12 mouse cellular contexts compared by ENCODE assay signal in the genomic region with DNA sequence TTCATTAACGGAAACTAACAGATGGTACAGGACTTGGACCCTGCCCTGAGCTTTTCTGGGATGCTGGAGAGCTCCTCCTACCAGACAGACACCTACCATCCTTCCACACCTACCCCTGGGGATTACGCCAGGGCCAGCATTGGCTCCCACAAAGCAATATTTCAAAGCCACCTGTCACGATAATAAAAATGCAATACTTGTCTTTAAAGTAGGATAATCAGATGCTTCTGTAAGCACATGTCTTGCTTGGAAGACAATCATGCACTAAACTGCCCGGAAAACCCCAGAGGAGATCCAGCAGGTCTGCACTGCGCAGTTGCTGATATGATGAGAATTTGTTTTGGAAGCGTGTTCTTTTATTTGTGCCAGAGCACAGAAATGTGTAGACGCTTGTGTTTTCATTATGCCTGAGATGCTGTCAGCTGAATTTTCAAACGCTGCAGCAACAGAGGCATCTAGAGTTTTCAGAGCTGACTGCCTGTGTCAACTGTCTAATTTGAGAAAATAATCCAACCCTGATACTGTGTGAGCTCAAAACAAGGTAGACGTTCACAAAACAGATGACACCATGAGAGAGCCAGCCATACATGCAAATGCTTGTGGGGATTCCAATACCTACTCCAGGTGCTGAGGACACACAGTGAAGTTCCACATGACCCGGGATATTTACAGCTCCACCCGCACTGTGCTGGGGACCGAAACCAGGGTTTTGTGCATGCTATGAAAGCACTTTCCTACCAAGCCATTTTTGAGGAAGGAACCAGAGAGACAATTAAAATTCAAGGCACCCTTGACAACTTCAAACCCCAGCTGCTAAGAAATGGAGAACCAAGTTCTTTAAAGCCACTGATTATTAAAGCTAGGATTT. TPM values are rescaled to one million over a fixed set of nuclear protein-coding genes. Genes with fewer than 3 reads are reported as not detected.
DNase-seq lines count a peak whose midpoint lies in the region; ATAC-seq lines count a peak whose summit lies in the region.
"Had no signal": no experiment of that assay in that cellular context is flagged by ENCODE, and none has a peak within 500 bp of the region (broad histone marks: within the 10 kb centered on the region; RNA-seq: fewer than 3 reads in every experiment).

No protein-coding gene starts in this region.

- H3K27me3 ChIP-seq in kidney, embryonic 15.5 days: no peaks in the 10 kb centered on the region
- H3K27me3 ChIP-seq: liver, embryonic 15.5 days had no signal

- H3K9me3 ChIP-seq in kidney, embryonic 15.5 days (replicated peaks): no peaks in the 10 kb centered on the region
- H3K9me3 ChIP-seq: liver, embryonic 15.5 days had no signal

- no peak overlapping the region for H3K27ac ChIP-seq in kidney, embryonic 15.5 days
- H3K27ac ChIP-seq: liver, embryonic 15.5 days had no signal

- WGBS in kidney, embryonic 15.5 days: 83% methylated on average over 12 of the region's 12 CpGs

- ATAC-seq in frontal cortex, adult (ENCODE audit: low TSS enrichment): peak; percentile 56
- peak; percentile 54; the same call in 1 of the 2 replicates for ATAC-seq in common myeloid progenitor, adult 5-6 weeks (replicated peaks; ENCODE audit: low read depth, poor library complexity, severe bottlenecking)
- no peak for ATAC-seq in kidney, embryonic 15.5 days (replicated peaks; ENCODE audit: low FRiP score)
- ATAC-seq in CD4-positive, CD25-positive, alpha-beta regulatory T cell, adult 4 months: no peak

- H3K4me3 ChIP-seq in kidney, embryonic 15.5 days (replicated peaks): no peak overlapping the region
- H3K4me3 ChIP-seq: liver, embryonic 15.5 days; myocyte had no signal

- no peak overlapping the region for H3K9ac ChIP-seq in kidney, embryonic 15.5 days
- H3K9ac ChIP-seq: liver, embryonic 15.5 days had no signal

- H3K36me3 ChIP-seq in kidney, embryonic 15.5 days: no peaks in the 10 kb centered on the region
- H3K36me3 ChIP-seq: liver, embryonic 15.5 days had no signal

- H3K4me2 ChIP-seq in kidney, embryonic 15.5 days: no peak overlapping the region
- H3K4me2 ChIP-seq: liver, embryonic 15.5 days had no signal

- H3K4me1 ChIP-seq in kidney, embryonic 15.5 days: peaks cover 4% of the 10 kb centered on the region; the same call in 1 of the 2 replicates

- DNase-seq in frontal cortex, postnatal 10 days (ENCODE audit: low spot score in 2 of 2): no peak
- peak; percentile 53 for DNase-seq in left cerebral cortex, postnatal 4 days
- no peak for DNase-seq in left cerebral cortex, adult 11 months (ENCODE audit: low spot score)
- DNase-seq in layer of hippocampus, postnatal 36 days: peak; percentile 21 to 32
- DNase-seq: kidney, postnatal 14 days; right cerebral cortex, postnatal 14 days had no signal

- intact Hi-C loops in left cerebral cortex, postnatal 4 days (cut with DNase I): no loop called here

RNA-seq across cellular contexts. Expression of a gene that starts 11.4 kb away (rescaled TPM):
- 1 to 10 TPM; 5.8 to 6.0 TPM for total RNA-seq in left cerebral cortex, postnatal 4 days (2021)
- not detected in 2 replicates for total RNA-seq in common myeloid progenitor, adult 5-6 weeks (2017)
- under 1 TPM; 0.55 to 0.71 TPM for total RNA-seq in layer of hippocampus, postnatal 36 days (2021)
- polyA plus RNA-seq in kidney, embryonic 15.5 days (2015; fragmentation: Nextera tagmentation; extraction: Ambion mirVana): 1.3 and 1.5 TPM in 2 replicates
- not detected for polyA plus RNA-seq in CD4-positive, CD25-positive, alpha-beta regulatory T cell, adult 4 months (2017; shearing (Covaris generic))

Comparison
In these comparisons a context has a peak if more than half of its experiments do, and no peak if none do; other contexts are left out.
1. DNase-seq: peak in left cerebral cortex, postnatal 4 days (single experiment) and layer of hippocampus, postnatal 36 days (2 of 2); none in frontal cortex, postnatal 10 days (0 of 2) and left cerebral cortex, adult 11 months (single experiment).
2. ATAC-seq: peak in frontal cortex, adult (single experiment) and common myeloid progenitor, adult 5-6 weeks (single experiment); none in kidney, embryonic 15.5 days (single experiment) and CD4-positive, CD25-positive, alpha-beta regulatory T cell, adult 4 months (single experiment).